Mouse (Mus musculus) gastrocnemius, adult 18-20 months (tissue): ENCODE data around the gene Plagl2. TPM values are rescaled to one million over a fixed set of nuclear protein-coding genes. Genes with fewer than 3 reads are reported as not detected.

Experiments used
- DNase-seq: peaks from one replicate; pipeline ENCODE4 v3.0.0; 2021; ENCODE audit warnings: low spot score
- total RNA-seq, 2 experiments: library from RNA; stranded (reverse); gene quantifications; 2 replicates each; pipeline ENCODE4 v1.2.3; 2021

Gene Plagl2
- total RNA-seq, 2 experiments from 2014 or later = 2.6 to 3.1 TPM

GRCm38 (mm10) chr2:153239860-153240480, 1.3 kb downstream of the Plagl2 start:
- DNase-seq = no peak

DNA sequence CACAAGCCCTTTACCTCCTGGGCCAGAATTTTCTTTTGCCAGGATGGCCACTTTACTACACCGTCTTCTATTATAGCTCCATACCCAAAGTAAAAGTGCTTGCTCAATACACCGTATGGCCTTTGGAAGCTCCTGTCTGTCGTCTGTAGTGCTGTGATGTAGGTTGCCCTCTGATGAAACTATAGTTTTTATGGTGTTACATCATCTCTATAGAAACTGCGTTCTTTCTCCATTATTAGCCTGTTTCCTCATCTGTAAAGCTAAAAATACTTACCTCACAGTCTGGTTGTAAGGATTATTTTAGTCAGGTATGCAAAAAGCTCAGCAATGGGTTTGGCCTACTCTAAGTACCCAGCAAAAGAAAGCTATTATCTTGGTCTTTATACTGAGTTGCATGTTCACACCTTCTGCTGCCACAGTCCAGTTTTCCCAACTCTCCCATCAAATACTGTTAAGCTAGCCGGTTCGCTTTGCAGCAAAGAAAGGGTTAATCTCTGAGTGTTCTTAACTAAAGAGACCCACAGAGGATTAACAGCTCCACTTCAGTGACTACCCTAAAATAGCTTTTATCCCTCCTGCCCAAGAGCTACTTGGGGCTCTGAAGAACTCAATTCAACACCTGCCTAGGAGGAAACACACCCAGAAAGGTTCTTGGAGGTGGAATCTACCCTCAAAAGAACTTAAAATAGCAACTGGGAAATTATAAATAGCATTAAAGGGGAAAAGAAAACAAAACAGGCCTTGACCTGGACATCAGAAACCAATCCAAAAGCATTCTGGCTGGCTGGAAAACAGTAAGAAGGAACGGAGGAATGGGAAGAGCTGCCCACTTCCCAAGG, 2.0 kb downstream of the Plagl2 start:
- no peak for DNase-seq

- no peak for DNase-seq
These were observed 2.8 kb downstream of the Plagl2 start for GRCm38 (mm10) chr2:153238406-153238805.

DNA sequence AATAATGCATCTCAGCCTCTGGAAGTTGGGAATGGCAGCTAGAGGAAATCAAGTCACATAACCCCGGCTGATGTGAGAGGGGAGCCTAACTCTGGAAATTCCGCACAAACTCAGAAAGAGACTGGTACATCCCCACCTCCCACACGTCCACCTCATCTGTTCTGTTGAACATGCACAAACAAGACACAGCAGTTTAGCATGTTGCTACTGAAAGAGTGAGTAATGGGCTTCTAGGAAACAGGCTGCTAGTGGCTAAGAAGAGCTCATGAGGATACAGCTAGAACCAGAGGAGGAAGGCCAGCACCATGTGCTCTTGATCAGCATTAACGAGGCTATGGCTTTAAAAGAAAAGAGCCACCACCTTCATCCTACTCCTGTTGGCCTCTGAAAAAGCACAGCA, 3.3 kb downstream of the Plagl2 start:
- DNase-seq = no peak

GRCm38 (mm10) chr2:153237193-153237592, 4.0 kb downstream of the Plagl2 start:
- no peak for DNase-seq

GRCm38 (mm10) chr2:153228523-153228922, 12.7 kb downstream of the Plagl2 start:
- DNase-seq = no peak

GRCm38 (mm10) chr2:153227959-153228358, 13.3 kb downstream of the Plagl2 start:
- DNase-seq = no peak

- no peak for DNase-seq
These were observed 15.7 kb downstream of the Plagl2 start for GRCm38 (mm10) chr2:153225595-153225953.

GRCm38 (mm10) chr2:153224946-153225594, 16.2 kb downstream of the Plagl2 start, which contains the start of gene Tspyl3:
Gene Tspyl3, minus strand, starts transcription at chr2:153225441.
- DNase-seq = no peak

- DNase-seq = no peak
These were observed 18.7 kb downstream of the Plagl2 start for GRCm38 (mm10) chr2:153222566-153222965.

- DNase-seq = no peak
These were observed 19.1 kb downstream of the Plagl2 start for GRCm38 (mm10) chr2:153222130-153222529.

DNA sequence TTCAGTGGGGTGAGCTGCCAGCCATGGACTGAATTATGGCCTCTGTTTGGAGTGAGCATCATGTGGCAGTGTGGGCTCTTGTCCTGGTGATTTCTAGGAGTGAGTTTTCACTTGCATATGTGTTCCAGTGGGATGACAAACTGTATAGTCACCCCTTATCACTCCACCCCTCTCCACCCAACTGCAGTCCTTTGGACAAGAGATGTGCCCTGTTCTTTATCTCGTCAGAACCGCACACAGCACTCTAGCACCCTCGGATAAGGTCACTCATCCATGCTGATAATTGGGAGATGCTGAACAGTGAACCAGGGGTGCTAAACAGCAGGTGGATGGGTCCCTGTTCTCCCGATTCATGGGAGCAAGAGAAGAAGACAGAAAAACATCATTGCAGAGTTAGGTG, 19.6 kb downstream of the Plagl2 start:
- no peak for DNase-seq

DNA sequence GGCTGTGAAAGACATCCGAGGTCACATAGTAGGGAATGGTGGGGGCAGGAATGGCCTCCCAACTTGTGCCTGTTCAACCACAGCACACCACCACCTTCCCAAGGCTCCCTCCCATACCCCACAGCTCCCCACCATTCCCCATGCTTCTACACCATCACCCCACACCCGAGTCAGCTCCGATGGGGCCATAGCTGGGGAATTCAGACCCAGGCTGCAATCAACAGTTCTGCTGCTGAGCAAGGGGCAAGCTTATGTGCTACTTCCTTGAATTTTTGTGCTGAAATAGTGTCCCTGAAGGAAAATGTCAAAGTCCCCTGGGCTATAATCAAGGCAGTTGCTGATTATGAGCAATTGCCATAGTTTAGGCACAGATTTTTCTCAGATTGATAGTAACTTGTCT, 22.7 kb downstream of the Plagl2 start:
- no peak for DNase-seq

- DNase-seq = no peak
These were observed 23.3 kb downstream of the Plagl2 start for GRCm38 (mm10) chr2:153217826-153218340.

DNA sequence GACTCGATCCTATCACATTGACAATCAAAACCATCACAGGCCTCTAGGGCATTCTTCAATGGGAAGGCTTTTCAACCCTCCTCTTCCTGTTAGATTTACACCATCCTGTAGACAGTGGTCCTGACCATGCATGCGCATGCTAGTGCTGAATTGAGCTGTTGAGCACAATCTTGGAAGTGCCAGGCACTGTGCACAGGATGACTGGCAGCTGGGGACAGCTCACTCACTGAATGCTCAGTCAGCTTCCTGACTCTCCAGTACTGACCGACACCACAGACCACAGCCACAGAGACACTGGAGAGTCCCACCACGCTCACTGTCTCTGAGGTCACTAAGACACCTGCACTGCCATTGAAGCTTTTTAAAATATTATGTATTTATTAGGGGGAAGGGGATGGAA, 25.8 kb downstream of the Plagl2 start:
- DNase-seq = no peak

DNA sequence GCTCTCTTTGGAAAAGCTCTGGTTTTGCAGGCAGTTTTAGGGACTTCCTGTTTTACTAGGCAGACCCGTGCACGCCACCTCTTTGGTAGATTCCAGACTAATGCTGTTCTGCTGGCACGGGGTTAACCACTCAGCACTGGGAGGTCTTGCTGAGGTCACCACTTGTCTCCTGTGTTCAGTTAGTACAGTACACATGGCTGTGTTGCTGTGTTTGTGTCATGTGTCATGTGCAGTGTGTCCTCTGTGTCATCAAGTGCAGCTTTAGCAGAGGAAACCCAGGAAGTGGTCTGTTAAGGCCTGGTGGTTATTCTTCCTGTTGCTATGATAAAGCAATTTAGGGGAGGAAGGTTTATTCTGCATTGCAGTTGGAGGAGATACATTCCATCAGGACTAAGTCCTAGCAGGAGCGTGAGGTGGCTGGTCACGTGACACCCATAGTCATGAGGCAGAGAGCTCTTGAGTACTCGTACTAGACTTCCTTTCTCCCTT, 26.4 kb downstream of the Plagl2 start:
- no peak for DNase-seq

- no peak for DNase-seq
These were observed 27.9 kb downstream of the Plagl2 start for GRCm38 (mm10) chr2:153213351-153213750.

DNA sequence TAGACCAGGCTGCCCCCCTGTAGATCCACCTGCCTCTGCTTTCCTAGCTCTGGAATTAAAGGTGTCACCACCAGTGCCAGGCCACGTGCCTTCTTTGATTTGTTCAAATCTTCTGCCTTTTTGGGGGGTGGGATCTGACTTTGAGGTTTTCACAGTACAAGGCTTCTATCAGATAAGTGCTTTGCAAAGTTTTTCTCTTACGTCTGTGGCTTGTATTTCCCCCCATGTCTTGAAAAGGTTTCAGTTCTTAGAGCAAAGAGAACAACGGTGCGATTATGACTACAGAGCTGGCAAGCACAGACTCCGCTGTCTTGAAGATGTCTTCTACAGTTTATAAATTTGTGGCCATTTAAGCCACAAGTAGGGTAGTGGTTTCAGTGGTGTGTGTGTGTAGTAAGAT, 29.8 kb downstream of the Plagl2 start:
- DNase-seq = no peak

GRCm38 (mm10) chr2:153209286-153209685, 31.9 kb downstream of the Plagl2 start:
- DNase-seq = no peak

- DNase-seq = no peak
These were observed 33.1 kb downstream of the Plagl2 start for GRCm38 (mm10) chr2:153208149-153208548.

DNA sequence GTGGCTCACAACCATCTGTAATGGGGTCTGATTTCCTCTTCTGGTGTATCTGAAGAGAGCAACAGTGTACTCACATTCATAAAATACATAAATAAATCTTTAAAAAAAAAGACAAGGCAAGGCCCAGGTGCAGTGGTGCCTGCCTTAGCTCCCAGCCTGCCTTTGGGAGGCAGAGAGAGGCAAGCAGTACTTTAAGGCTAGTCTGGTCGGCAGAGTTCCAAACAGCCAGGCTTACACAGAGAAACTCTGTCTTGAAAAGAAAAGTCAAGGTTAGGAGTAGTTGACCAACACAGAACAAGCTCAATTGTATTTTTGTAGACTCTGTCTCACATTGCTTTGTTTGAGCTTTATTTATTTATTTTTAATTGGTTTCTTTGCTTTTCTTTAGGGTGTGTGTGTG, 38.5 kb downstream of the Plagl2 start:
- no peak for DNase-seq

DNA sequence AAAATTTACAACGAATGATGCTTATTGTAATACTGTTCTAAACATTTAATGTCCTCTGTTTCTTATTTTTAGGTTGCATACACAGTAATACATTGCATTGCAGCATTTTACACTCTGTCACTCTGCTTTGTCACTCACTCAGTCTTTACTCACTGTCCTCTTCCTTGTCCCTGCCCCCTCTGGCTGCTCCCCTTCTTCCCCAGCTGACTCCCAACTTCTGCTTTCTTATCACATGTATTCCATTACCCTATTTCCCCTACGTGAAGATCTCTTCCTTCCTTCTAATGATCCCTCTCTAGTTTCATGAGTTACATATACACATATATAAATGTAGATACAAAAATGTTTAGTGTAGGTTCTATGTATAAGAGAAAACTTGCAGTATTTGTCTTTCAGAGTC, 42.1 kb downstream of the Plagl2 start:
- DNase-seq = no peak
